In the genomic region with DNA sequence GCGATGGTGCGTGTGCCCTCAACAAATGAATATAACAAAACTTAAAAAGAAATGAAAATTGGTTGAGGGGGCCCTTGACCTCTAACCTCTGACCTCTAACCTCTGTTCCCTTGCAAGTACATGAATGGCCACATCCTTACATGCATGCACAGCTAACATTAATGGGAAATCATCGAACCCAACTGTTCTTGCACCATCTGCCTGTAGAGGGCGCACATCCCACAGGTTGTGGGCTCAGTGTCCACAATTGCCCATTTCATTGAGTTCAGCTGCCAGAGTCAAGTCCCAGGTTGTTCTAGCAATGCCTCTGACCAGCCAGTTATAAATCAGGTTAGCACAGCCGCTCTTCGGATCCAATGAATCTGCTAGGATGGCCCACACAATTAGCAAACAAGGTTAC, we compare ENCODE assay signal across 9 mouse cellular contexts. TPM values are rescaled to one million over a fixed set of nuclear protein-coding genes. Genes with fewer than 3 reads are reported as not detected.
A peak's percentile ranks its signal among the peaks of the same experiment; 100 is the strongest.
DNase-seq lines count a peak whose midpoint lies in the region; ATAC-seq and TF ChIP-seq lines count a peak whose summit lies in the region.
"Had no signal": no experiment of that assay in that cellular context is flagged by ENCODE, and none has a peak within 500 bp of the region (broad histone marks: within the 10 kb centered on the region; RNA-seq: fewer than 3 reads in every experiment).

No protein-coding gene starts in this region.

- TF ChIP-seq CTCF in MEL (IDR thresholded peaks at IDR 0.05 in 2 of 3, conservative IDR thresholded peaks at IDR 0.05 in 1 of 3; ENCODE audit: control insufficient read depth in 1 of 3, insufficient read depth in 1 of 3, low read depth in 2 of 3, low read length in 3 of 3, poor library complexity in 1 of 3, severe bottlenecking in 1 of 3), result peak; percentile 94 to 97 (median 97)

- H3K9me3 ChIP-seq in MEL (replicated peaks; ENCODE audit: insufficient read depth, low read length), result no peaks in the 10 kb centered on the region

- peaks cover 0 to 8% of the 10 kb centered on the region in 2 experiments; a peak in 2 of 4 replicates for H3K36me3 ChIP-seq in MEL (ENCODE audit: control insufficient read depth in 1 of 2, insufficient read depth in 2 of 2, low read length in 2 of 2)
- no peaks in the 10 kb centered on the region for H3K36me3 ChIP-seq in splenic B cell, adult 2 months (ENCODE audit: control insufficient read depth, insufficient read depth, low read length, poor library complexity, severe bottlenecking)

- 0 out of 2 replicates have a peak overlapping the region, but pooled peaks have one; percentile 23 for H3K9ac ChIP-seq in MEL (ENCODE audit: control insufficient read depth, low read depth, low read length, poor library complexity, severe bottlenecking)

- H3K4me1 ChIP-seq in MEL (ENCODE audit: control insufficient read depth in 1 of 2, insufficient read depth in 2 of 2, low read length in 2 of 2), result peaks cover 3 to 11% of the 10 kb centered on the region in 2 experiments; a peak in 3 of 4 replicates

- H3K27ac ChIP-seq in MEL (ENCODE audit: control insufficient read depth, low read depth, low read length), result no peak overlapping the region
- H3K27ac ChIP-seq: macrophage had no signal

- TF ChIP-seq POLR2A in MEL (IDR thresholded peaks at IDR 0.05; ENCODE audit: control insufficient read depth in 1 of 2, insufficient read depth in 1 of 2, low read depth in 1 of 2, low read length in 2 of 2, poor library complexity in 1 of 2), result no peak

- ATAC-seq in megakaryocyte progenitor cell, adult 5-6 weeks (replicated peaks; ENCODE audit: poor library complexity), result peak; percentile 61

- H3K4me3 ChIP-seq in MEL (ENCODE audit: control insufficient read depth in 1 of 2, insufficient read depth in 1 of 2, low read depth in 2 of 2, low read length in 2 of 2), result peak overlapping the region in 1 of 2 experiments; percentile 12; a peak in 2 of 4 replicates

- TF ChIP-seq RAD21 in MEL (IDR thresholded peaks at IDR 0.05; ENCODE audit: low read depth, low read length), result peak; percentile 55

- no peak for TF ChIP-seq EP300 in MEL (IDR thresholded peaks at IDR 0.05; ENCODE audit: low read depth in 1 of 2, low read length in 2 of 2)

- H3K79me2 ChIP-seq in MEL (ENCODE audit: control insufficient read depth, insufficient read depth, low read length, poor library complexity), result peaks cover 5% of the 10 kb centered on the region

- peak; percentile 62 to 87 for DNase-seq in heart, adult 18-20 months
- DNase-seq in heart, postnatal 25 days (ENCODE audit: low spot score), result no peak
- peak; percentile 90 for DNase-seq in MEL (ENCODE audit: low read depth, low spot score)
- peak; percentile 90 for DNase-seq in cerebellum, adult 9-10 months
- DNase-seq in gastrocnemius, postnatal 36 days, result peak; percentile 62 to 68
- DNase-seq in layer of hippocampus, postnatal 14 days (ENCODE audit: low spot score in 2 of 2), result peak; percentile 53 to 72
- peak; percentile 88 for DNase-seq in splenic B cell, adult 2 months (ENCODE audit: low read depth, low spot score)

- intact Hi-C loops in heart, postnatal 25 days (cut with DNase I), result no loop called here
- intact Hi-C loops in gastrocnemius, postnatal 36 days (cut with DNase I), result no loop called here

- no peaks in the 10 kb centered on the region for H3K27me3 ChIP-seq in MEL (ENCODE audit: control insufficient read depth in 1 of 2, insufficient read depth in 2 of 2, low read length in 2 of 2)
- no peaks in the 10 kb centered on the region for H3K27me3 ChIP-seq in splenic B cell, adult 2 months (ENCODE audit: control insufficient read depth, insufficient read depth, low read length, poor library complexity, severe bottlenecking)

TF ChIP-seq in MEL, 35 proteins besides CTCF, POLR2A, EP300 and RAD21 (continues in another document):
- TF ChIP-seq USF2 (IDR thresholded peaks at IDR 0.05; ENCODE audit: borderline replicate concordance in 1 of 2, insufficient read depth in 1 of 2, low read depth in 1 of 2, low read length in 2 of 2) (no peak), POLR2AphosphoS5 (IDR thresholded peaks at IDR 0.05; ENCODE audit: borderline replicate concordance, low read depth, low read length) (no peak), SMC3 (IDR thresholded peaks at IDR 0.05; ENCODE audit: low read depth, low read length) (peak; percentile 72), ZNF384 (IDR thresholded peaks at IDR 0.05; ENCODE audit: low read depth, low read length) (0 out of 2 replicates have a peak, but pooled peaks have one; percentile 40), ZMIZ1 (IDR thresholded peaks at IDR 0.05; ENCODE audit: low read depth, low read length) (no peak), GATA1 (IDR thresholded peaks at IDR 0.05; ENCODE audit: low read depth, low read length) (no peak), JUND (IDR thresholded peaks at IDR 0.05; ENCODE audit: low read depth, low read length) (no peak), GABPA (IDR thresholded peaks at IDR 0.05; ENCODE audit: low read depth, low read length) (no peak), UBTF (IDR thresholded peaks at IDR 0.05; ENCODE audit: borderline replicate concordance, insufficient read depth, low read depth, low read length) (no peak), TBP (IDR thresholded peaks at IDR 0.05; ENCODE audit: low read depth, low read length) (no peak), TCF12 (IDR thresholded peaks at IDR 0.05; ENCODE audit: low read depth, low read length) (0 out of 2 replicates have a peak, but pooled peaks have one; percentile 14), CHD2 (IDR thresholded peaks at IDR 0.05; ENCODE audit: low read length) (no peak), ZC3H11A (IDR thresholded peaks at IDR 0.05; ENCODE audit: low read depth, low read length) (peak; percentile 42; the same call in 1 of the 2 replicates), TAL1 (IDR thresholded peaks at IDR 0.05; ENCODE audit: low read length) (no peak), MAZ (IDR thresholded peaks at IDR 0.05; ENCODE audit: low read depth, low read length) (peak; percentile 36; the same call in 1 of the 2 replicates), KAT2A (conservative IDR thresholded peaks at IDR 0.05; ENCODE audit: low read depth, low read length) (no peak), BHLHE40 (IDR thresholded peaks at IDR 0.05; ENCODE audit: borderline replicate concordance, low read depth, low read length) (0 out of 2 replicates have a peak, but pooled peaks have one; percentile 14), POLR2AphosphoS2 (IDR thresholded peaks at IDR 0.05; ENCODE audit: low read length) (no peak), ZKSCAN1 (IDR thresholded peaks at IDR 0.05; ENCODE audit: low read depth, low read length) (no peak), NELFE (IDR thresholded peaks at IDR 0.05; ENCODE audit: low read depth, low read length) (0 out of 2 replicates have a peak, but pooled peaks have one; percentile 20), USF1 (IDR thresholded peaks at IDR 0.05; ENCODE audit: low read depth, low read length) (no peak), MAFK (IDR thresholded peaks at IDR 0.05; ENCODE audit: borderline replicate concordance, low read depth, low read length) (no peak)

RNA-seq across cellular contexts. Expression of a gene that starts 4.5 kb away (rescaled TPM):
- total RNA-seq in heart, adult 18-20 months (2021), result 10 to 100 TPM; 91.3 to 97.2 TPM
- 10 to 100 TPM; 81.8 to 84.9 TPM for total RNA-seq in heart, postnatal 25 days (2021)
- 90.2 and 95.1 TPM in 2 replicates for total RNA-seq in MEL (2012; rRNA removed)
- 10 to 100 TPM in 1 of 2 experiments, not detected in 1; 97.6 TPM for polyA plus RNA-seq in MEL (2012; ENCODE audit: insufficient read depth in 1 of 2, insufficient read length in 2 of 2, low read depth in 1 of 2, low replicate concordance in 2 of 2, missing spikeins in 1 of 2)
- total RNA-seq in gastrocnemius, postnatal 36 days (2021), result 10 to 100 TPM; 77.7 to 91.9 TPM
- total RNA-seq in layer of hippocampus, postnatal 14 days (2021), result 100 to 1,000 TPM; 105 to 106 TPM
- 27.3 and 43.5 TPM in 2 replicates for total RNA-seq in megakaryocyte progenitor cell, adult 5-6 weeks (2015)
- total RNA-seq in megakaryocyte progenitor cell, adult 5-6 weeks (2017), result 35.5 and 41.5 TPM in 2 replicates

RNA-seq across cellular contexts. Expression of a gene that starts 6.5 kb away (rescaled TPM):
- total RNA-seq in heart, adult 18-20 months (2021), result 1 to 10 TPM; 3.3 to 3.8 TPM
- 1 to 10 TPM; 2.3 to 2.5 TPM for total RNA-seq in heart, postnatal 25 days (2021)
- not detected in 2 replicates for total RNA-seq in MEL (2012; rRNA removed)
- polyA plus RNA-seq in MEL (2012; ENCODE audit: insufficient read depth in 1 of 2, insufficient read length in 2 of 2, low read depth in 1 of 2, low replicate concordance in 2 of 2, missing spikeins in 1 of 2), result not detected
- 1 to 10 TPM; 3.0 to 3.2 TPM for total RNA-seq in gastrocnemius, postnatal 36 days (2021)
- 10 to 100 TPM; 16.1 to 19.8 TPM for total RNA-seq in layer of hippocampus, postnatal 14 days (2021)
- total RNA-seq in megakaryocyte progenitor cell, adult 5-6 weeks (2015), result not detected in 2 replicates
- 0.37 and 1.5 TPM in 2 replicates for total RNA-seq in megakaryocyte progenitor cell, adult 5-6 weeks (2017)

RNA-seq across cellular contexts. Expression of a gene that starts 10.6 kb away (rescaled TPM):
- not detected for total RNA-seq in heart, adult 18-20 months (2021)
- total RNA-seq in heart, postnatal 25 days (2021), result not detected
- not detected in 2 replicates for total RNA-seq in MEL (2012; rRNA removed)
- polyA plus RNA-seq in MEL (2012; ENCODE audit: insufficient read depth in 1 of 2, insufficient read length in 2 of 2, low read depth in 1 of 2, low replicate concordance in 2 of 2, missing spikeins in 1 of 2), result not detected
- total RNA-seq in gastrocnemius, postnatal 36 days (2021), result not detected
- not detected for total RNA-seq in layer of hippocampus, postnatal 14 days (2021)
- total RNA-seq in megakaryocyte progenitor cell, adult 5-6 weeks (2015), result not detected in 2 replicates
- total RNA-seq in megakaryocyte progenitor cell, adult 5-6 weeks (2017), result not detected in 2 replicates
- polyA plus RNA-seq: macrophage had no signal

RNA-seq across cellular contexts. Expression of a gene that starts 22.5 kb away (rescaled TPM):
- 10 to 100 TPM; 15.2 to 16.4 TPM for total RNA-seq in heart, adult 18-20 months (2021)
- 10 to 100 TPM; 18.0 to 25.8 TPM for total RNA-seq in heart, postnatal 25 days (2021)
- 13.4 and 15.1 TPM in 2 replicates for total RNA-seq in MEL (2012; rRNA removed)
- polyA plus RNA-seq in MEL (2012; ENCODE audit: insufficient read depth in 1 of 2, insufficient read length in 2 of 2, low read depth in 1 of 2, low replicate concordance in 2 of 2, missing spikeins in 1 of 2), result 100 to 1,000 TPM in 1 of 2 experiments, not detected in 1; 136 TPM
- total RNA-seq in gastrocnemius, postnatal 36 days (2021), result 100 to 1,000 TPM; 380 to 461 TPM
- 100 to 1,000 TPM; 513 to 551 TPM for total RNA-seq in layer of hippocampus, postnatal 14 days (2021)
- 19.6 and 44.5 TPM in 2 replicates for total RNA-seq in megakaryocyte progenitor cell, adult 5-6 weeks (2015)
- total RNA-seq in megakaryocyte progenitor cell, adult 5-6 weeks (2017), result 2.0 and 4.0 TPM in 2 replicates
- polyA plus RNA-seq: macrophage had no signal

RNA-seq across cellular contexts. Expression of a gene that starts 26.8 kb away (rescaled TPM):
- total RNA-seq in heart, adult 18-20 months (2021), result not detected
- not detected for total RNA-seq in heart, postnatal 25 days (2021)
- not detected in 2 replicates for total RNA-seq in MEL (2012; rRNA removed)
- polyA plus RNA-seq in MEL (2012; ENCODE audit: insufficient read depth in 1 of 2, insufficient read length in 2 of 2, low read depth in 1 of 2, low replicate concordance in 2 of 2, missing spikeins in 1 of 2), result under 1 TPM in 1 of 2 experiments, not detected in 1; 0.11 TPM
- not detected for total RNA-seq in gastrocnemius, postnatal 36 days (2021)
- total RNA-seq in layer of hippocampus, postnatal 14 days (2021), result under 1 TPM in 1 of 2 experiments, not detected in 1; 0.48 TPM
- not detected in 2 replicates for total RNA-seq in megakaryocyte progenitor cell, adult 5-6 weeks (2015)
- total RNA-seq in megakaryocyte progenitor cell, adult 5-6 weeks (2017), result 0.95 TPM in 1 of 2 replicates, not detected in the other
- polyA plus RNA-seq: macrophage had no signal
